Mouse (Mus musculus) intestine, embryonic 14.5 days (tissue): Measurements from ENCODE around the gene Def8. TPM values are rescaled to one million over a fixed set of nuclear protein-coding genes. Genes with fewer than 3 reads are reported as not detected.
A peak's percentile ranks its signal among the peaks of the same experiment; 100 is the strongest.

Experiments used
- ATAC-seq: fragments of 200-750 bp; cut with Nextera tagmentation; replicated peaks from 2 replicates; pipeline ENCODE4 v1.8.0; 2017; ENCODE audit warnings: low read depth, moderate number of reproducible peaks, moderate TSS enrichment, moderate library complexity; ENCODE audit not compliant: low FRiP score, low TSS enrichment
- DNase-seq: peaks from one replicate; pipeline ENCODE4 v3.0.0-alpha.2; 2018; ENCODE audit warnings: low spot score
- H3K27ac ChIP-seq: fragments of 300-500 bp; sonication (generic); 2 replicates; pipeline ENCODE4 v1.5.1; 2014; ENCODE audit warnings: low read depth, mild to moderate bottlenecking, control low read depth
- H3K27me3 ChIP-seq: fragments of 300-500 bp; sonication (generic); replicated peaks from 2 replicates; pipeline ENCODE4 v1.6.1; 2014; ENCODE audit warnings: low read length, control low read depth; ENCODE audit not compliant: control insufficient read depth, insufficient read depth
- H3K36me3 ChIP-seq: fragments of 300-500 bp; sonication (generic); 2 replicates; pipeline ENCODE4 v1.6.1; 2014; ENCODE audit warnings: low read length, control low read depth; ENCODE audit not compliant: control insufficient read depth, insufficient read depth
- H3K4me1 ChIP-seq: fragments of 300-500 bp; sonication (generic); replicated peaks from 2 replicates; pipeline ENCODE4 v1.6.1; 2014; ENCODE audit warnings: low read length, control low read depth, mixed read lengths; ENCODE audit not compliant: control insufficient read depth, insufficient read depth
- H3K4me2 ChIP-seq: fragments of 300-500 bp; sonication (generic); 2 replicates; pipeline ENCODE4 v1.6.1; 2014; ENCODE audit warnings: low read length
- H3K4me3 ChIP-seq: fragments of 300-500 bp; sonication (generic); 2 replicates; pipeline ENCODE4 v1.5.1; 2014; ENCODE audit warnings: low read depth, low read length, control low read depth, mixed read lengths
- H3K9ac ChIP-seq: fragments of 300-500 bp; sonication (generic); 2 replicates; pipeline ENCODE4 v1.6.1; 2014; ENCODE audit warnings: mild to moderate bottlenecking, low read length
- H3K9me3 ChIP-seq: fragments of 300-500 bp; sonication (generic); 2 replicates; pipeline ENCODE4 v1.6.1; 2016; ENCODE audit warnings: low read length, control low read depth; ENCODE audit not compliant: control insufficient read depth
- WGBS: fragments of 180-500 bp; shearing (Covaris S2); extraction: QIAGEN DNeasy Blood & Tissue Kit; methylation state at CpG from one replicate; pipeline ENCODE4 v1.1.7; 2014; 5-methylcytosine and 5-hydroxymethylcytosine counted together
- polyA plus RNA-seq: library from polyadenylated mRNA; unstranded; fragments of >200 nt; fragmentation: Nextera tagmentation; extraction: Ambion mirVana; gene quantifications from 2 replicates; pipeline ENCODE4 v1.2.1, GENCODE M21; 2014

Gene Def8
- polyA plus RNA-seq, 1 experiment from 2014 or later = 32.6 TPM

DNA sequence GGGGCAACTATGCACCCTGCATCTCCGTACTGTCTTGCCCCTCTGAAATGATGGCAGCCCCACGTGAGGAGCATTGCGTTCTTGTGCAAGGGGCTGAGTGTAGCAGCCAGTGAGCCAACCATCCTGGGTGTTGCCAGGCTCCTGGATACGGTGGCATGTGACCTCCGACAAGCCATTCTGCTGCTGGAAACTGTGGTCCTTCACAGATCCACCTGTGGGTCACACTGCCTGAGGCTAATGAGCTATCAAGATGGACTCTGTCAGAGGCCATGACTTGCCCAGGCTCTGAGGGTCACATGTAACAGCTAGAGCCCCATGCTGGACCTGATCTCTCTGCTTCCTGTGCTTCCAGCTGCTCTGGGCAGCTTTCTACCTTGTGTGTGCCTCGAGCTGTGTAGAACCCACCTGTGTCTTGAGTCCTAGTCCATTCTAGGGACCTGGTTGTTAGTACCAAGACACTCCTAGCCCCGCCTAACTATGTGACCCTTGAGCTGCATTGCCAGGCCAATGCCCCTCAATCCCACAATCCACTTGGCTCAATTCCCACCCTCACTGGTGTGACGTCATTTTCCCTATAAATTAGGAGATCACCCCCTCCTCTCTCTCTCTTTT lies 6.3 kb upstream of the Def8 start:
- no peaks in the 10 kb centered on the region for H3K4me1 ChIP-seq
- peaks cover 22% of the 10 kb centered on the region for H3K27me3 ChIP-seq
- DNase-seq (no peak), ATAC-seq (no peak)
- H3K4me3 ChIP-seq = no peak overlapping the region
- no peak overlapping the region for H3K4me2 ChIP-seq
- no peak overlapping the region for H3K9ac ChIP-seq
- 72% methylated on average over 8 of the region's 8 CpGs for WGBS
- no peak overlapping the region for H3K27ac ChIP-seq
- no peaks in the 10 kb centered on the region for H3K36me3 ChIP-seq
- H3K9me3 ChIP-seq = no peaks in the 10 kb centered on the region

DNA sequence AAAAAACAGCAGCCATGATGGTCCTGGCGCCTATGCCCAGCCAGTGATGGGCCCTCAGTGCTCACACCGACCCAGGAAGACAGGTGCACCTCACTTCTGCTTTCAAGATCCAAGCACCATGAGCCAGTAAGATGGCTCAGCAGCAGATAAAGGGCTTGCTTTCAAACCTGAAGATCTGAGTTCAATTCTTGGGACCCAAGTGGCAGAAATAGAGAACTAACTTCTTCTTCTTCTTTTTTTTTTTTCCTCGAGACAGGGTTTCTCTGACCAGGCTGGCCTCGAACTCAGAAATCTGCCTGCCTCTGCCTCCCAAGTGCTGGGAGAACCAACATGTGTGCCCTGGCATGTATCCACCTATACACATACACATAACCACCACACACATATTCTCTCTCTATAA lies 3.6 kb upstream of the Def8 start:
- H3K9me3 ChIP-seq = no peaks in the 10 kb centered on the region
- no peak overlapping the region for H3K27ac ChIP-seq
- 85% methylated on average over 4 of the region's 4 CpGs for WGBS
- H3K9ac ChIP-seq = no peak overlapping the region
- H3K4me3 ChIP-seq = no peak overlapping the region
- H3K4me2 ChIP-seq = no peak overlapping the region
- ATAC-seq = no peak
- H3K4me1 ChIP-seq = no peaks in the 10 kb centered on the region
- H3K36me3 ChIP-seq = no peaks in the 10 kb centered on the region
- no peak for DNase-seq
- no peaks in the 10 kb centered on the region for H3K27me3 ChIP-seq

DNA sequence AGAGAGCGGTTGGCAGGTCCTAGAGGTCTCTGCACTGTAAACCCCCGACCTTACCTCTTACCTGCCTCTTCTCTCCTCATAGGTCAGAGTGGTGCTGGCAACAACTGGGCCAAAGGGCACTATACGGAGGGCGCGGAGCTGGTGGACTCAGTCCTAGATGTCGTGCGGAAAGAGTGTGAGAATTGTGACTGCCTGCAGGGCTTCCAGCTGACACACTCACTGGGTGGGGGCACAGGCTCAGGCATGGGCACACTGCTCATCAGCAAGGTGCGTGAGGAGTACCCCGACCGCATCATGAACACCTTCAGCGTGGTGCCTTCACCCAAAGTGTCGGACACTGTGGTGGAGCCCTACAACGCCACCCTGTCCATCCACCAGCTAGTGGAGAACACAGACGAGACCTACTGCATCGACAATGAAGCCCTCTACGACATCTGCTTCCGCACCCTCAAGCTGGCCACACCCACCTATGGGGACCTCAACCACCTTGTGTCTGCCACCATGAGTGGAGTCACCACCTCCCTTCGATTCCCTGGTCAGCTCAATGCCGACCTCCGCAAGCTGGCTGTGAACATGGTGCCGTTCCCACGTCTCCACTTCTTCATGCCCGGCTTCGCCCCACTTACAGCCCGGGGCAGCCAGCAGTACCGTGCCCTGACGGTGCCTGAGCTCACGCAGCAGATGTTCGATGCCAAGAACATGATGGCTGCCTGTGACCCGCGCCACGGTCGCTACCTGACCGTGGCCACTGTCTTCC lies 2.6 kb upstream of the Def8 start:
- DNase-seq (peak; percentile 39), ATAC-seq (no peak)
- WGBS = 91% methylated on average over 34 of the region's 34 CpGs
- Histone ChIP-seq H3K27me3 (no peaks in the 10 kb centered on the region), H3K4me2 (no peak overlapping the region), H3K9me3 (no peaks in the 10 kb centered on the region), H3K9ac (no peak overlapping the region), H3K4me3 (no peak overlapping the region), H3K36me3 (no peaks in the 10 kb centered on the region), H3K27ac (no peak overlapping the region), H3K4me1 (no peaks in the 10 kb centered on the region)

DNA sequence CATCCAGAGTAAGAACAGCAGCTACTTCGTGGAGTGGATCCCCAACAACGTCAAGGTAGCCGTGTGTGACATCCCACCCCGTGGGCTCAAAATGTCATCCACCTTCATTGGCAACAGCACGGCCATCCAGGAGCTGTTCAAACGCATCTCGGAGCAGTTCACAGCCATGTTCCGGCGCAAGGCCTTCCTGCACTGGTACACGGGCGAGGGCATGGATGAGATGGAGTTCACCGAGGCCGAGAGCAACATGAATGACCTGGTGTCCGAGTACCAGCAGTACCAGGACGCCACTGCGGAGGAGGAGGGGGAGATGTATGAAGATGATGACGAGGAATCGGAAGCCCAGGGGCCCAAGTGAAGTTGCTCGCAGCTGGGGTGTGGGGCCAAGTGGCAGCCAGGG lies 2.0 kb upstream of the Def8 start:
- H3K9ac ChIP-seq = no peak overlapping the region
- 84% methylated on average over 19 of the region's 19 CpGs for WGBS
- 0 out of 2 replicates have a peak, but pooled peaks cover 2% of the 10 kb centered on the region for H3K9me3 ChIP-seq
- H3K4me3 ChIP-seq = no peak overlapping the region
- DNase-seq (peak; percentile 48), ATAC-seq (no peak)
- no peak overlapping the region for H3K4me2 ChIP-seq
- H3K36me3 ChIP-seq = no peaks in the 10 kb centered on the region
- no peak overlapping the region for H3K27ac ChIP-seq
- no peaks in the 10 kb centered on the region for H3K27me3 ChIP-seq
- no peaks in the 10 kb centered on the region for H3K4me1 ChIP-seq

DNA sequence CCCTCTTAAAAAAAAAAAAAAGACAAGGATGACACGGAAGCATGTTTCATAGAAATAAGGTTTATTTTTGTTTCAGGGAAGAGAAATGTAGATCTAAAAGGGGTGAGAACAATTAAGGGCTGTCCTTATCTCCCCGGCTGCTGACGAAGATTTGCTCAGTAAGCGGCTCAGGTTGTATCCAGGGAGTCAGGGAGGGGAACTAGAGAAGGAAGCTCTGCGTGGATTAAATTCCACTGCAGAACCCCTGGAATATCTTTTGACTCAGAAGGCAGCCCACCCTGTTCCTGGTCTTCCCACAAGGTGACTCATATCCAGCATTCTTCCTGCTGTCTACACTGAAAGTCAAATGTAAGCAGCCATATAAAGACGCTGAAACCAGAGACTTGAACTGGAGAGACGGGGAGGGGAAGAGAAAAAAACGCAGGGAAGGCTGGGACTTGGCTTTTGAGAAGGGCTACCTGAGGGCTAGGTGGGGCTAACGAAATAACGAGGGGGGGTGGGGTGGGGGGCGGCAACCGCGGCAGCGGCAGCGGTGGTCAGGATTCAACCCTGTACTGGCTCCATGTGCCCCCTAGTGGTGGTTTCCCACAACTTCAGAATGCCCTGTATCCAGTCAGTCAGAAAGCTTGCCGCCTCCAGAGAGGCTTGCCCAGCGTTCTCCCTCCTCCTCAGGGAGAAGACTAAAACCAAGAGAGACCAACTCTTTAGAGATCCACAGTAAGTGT lies 1.1 kb upstream of the Def8 start:
- Histone ChIP-seq H3K9ac (no peak overlapping the region), H3K27ac (no peak overlapping the region), H3K36me3 (no peaks in the 10 kb centered on the region), H3K4me1 (no peaks in the 10 kb centered on the region), H3K27me3 (no peaks in the 10 kb centered on the region), H3K4me2 (peak overlapping the region; percentile 43), H3K9me3 (peaks cover 10% of the 10 kb centered on the region; the same call in 1 of the 2 replicates), H3K4me3 (no peak overlapping the region)
- 14% methylated on average over 17 of the region's 17 CpGs for WGBS
- ATAC-seq = peak; percentile 80
- DNase-seq = peak; percentile 83

DNA sequence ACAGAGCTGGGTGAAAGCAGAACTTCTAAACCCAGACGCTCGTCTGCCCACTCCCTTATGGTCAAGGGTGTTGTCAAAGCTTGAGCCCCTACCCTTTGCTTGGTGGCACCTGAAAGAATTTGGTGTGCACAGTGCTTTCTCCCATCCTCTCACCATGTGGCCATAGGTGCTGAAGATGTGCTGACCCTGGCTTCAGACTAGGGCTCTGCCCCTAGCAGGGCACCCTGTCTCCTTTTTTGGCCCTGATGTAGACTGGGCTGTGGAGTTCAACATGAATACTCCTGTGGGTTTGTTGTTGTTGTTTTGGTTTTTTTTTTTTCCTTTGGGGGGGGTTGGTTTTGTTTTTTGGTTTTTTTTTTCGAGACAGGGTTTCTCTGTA lies 557 bp upstream of the Def8 start:
- DNase-seq (no peak), ATAC-seq (no peak)
- no peaks in the 10 kb centered on the region for H3K27me3 ChIP-seq
- no peak overlapping the region for H3K27ac ChIP-seq
- H3K4me3 ChIP-seq = no peak overlapping the region
- no peaks in the 10 kb centered on the region for H3K36me3 ChIP-seq
- H3K9me3 ChIP-seq = peaks cover 15% of the 10 kb centered on the region
- H3K4me2 ChIP-seq = peak overlapping the region; percentile 43; the same call in 1 of the 2 replicates
- WGBS = 22% methylated on average over 3 of the region's 3 CpGs
- H3K9ac ChIP-seq = no peak overlapping the region
- no peaks in the 10 kb centered on the region for H3K4me1 ChIP-seq

DNA sequence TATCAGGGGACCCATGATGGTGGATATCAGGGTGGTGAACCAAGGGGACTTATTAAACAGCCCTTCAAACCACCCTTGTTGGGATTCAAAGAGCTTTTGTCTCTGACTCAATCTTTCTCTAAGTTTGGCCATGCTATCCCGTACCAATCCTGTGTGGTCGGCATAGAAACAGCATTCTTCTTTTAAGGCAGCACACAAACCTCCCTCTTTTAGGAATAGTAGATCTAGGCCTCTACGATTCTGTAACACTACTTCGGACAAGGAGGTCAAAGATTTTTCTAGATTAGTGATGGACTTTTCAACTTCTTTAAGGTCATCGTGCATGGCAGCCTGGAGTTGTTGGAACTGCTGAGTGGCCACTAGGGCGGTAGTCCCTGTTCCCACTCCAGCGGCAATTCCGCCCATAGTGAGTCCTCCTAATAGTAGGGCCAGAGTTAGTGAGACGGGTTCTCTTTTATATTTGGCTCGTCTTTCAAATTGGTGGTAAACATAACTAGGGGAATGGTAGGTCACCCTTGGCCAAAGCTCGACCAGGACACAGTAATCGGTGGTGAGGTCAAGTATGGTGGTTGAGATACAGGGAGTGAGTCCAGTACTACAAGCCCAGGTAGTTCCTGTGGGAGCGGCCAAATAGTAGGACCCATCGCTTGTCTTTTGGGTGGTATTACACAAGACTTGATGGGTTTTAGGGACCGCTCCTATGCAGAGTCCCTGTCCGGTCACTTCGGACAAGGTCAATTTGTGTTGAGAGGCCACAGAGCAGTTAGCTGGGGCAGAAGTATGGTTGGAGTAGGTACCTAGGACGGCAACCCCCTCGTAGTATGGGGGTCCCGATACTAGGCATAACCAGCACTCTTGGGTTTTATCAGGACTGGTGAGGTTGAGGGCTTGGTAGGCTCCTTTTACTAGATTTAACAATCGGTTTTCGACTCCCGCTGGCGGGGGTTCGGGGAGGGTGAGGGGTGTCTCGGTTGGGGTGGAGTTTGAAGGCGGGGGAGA lies 3.5 kb downstream of the Def8 start:
- DNase-seq = no peak
- no peak overlapping the region for H3K4me3 ChIP-seq
- H3K4me2 ChIP-seq = no peak overlapping the region
- no peaks in the 10 kb centered on the region for H3K4me1 ChIP-seq
- whole genome bisulfite sequencing = 96% methylated on average over 27 of the region's 27 CpGs
- peaks cover 40% of the 10 kb centered on the region for H3K9me3 ChIP-seq
- H3K27me3 ChIP-seq = no peaks in the 10 kb centered on the region
- no peaks in the 10 kb centered on the region for H3K36me3 ChIP-seq
- H3K27ac ChIP-seq = no peak overlapping the region
- H3K9ac ChIP-seq = no peak overlapping the region
- no peak for ATAC-seq

DNA sequence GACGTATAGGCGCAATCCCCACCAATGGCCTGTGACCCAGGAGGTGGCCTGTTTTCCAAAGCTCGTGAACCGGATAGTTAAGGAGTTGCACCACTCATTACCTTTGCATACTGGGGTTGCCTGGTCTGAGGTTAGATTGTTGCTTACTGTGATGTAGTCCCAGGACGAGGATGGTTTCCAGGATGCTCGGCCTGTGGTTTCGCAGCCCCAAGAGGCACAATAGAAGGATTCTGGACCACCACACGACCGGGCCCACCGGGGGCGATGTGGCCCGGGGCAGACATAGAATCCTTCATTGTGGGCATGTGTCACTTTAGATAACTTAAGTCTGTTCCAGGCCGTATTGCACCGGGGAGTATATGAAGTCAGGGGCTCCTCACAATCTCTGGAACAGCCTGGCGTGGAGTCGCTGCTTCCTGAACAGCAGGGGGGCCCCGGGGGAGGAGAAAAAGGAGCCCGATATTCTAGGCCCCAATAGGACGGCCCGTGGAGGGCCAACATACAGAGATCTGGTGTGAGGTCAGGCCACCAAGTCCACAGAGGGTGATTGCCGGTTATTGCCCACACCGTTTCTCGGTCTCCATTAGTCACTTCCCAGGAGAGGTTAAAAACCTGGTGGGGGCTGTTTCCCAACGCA lies 4.4 kb downstream of the Def8 start:
- Histone ChIP-seq H3K36me3 (no peaks in the 10 kb centered on the region), H3K4me2 (no peak overlapping the region), H3K4me3 (no peak overlapping the region), H3K9ac (no peak overlapping the region), H3K9me3 (peaks cover 48% of the 10 kb centered on the region), H3K27me3 (no peaks in the 10 kb centered on the region), H3K27ac (no peak overlapping the region), H3K4me1 (no peaks in the 10 kb centered on the region)
- DNase-seq = no peak
- ATAC-seq = no peak
- WGBS = 97% methylated on average over 24 of the region's 24 CpGs
